Mouse (Mus musculus): ENCODE results near the gene Fads3. TPM values are rescaled to one million over a fixed set of nuclear protein-coding genes. Genes with fewer than 3 reads are reported as not detected.

The Fads3 gene
- under 1 TPM in 1 of 2 experiments, not detected in 1; 0.14 TPM for polyA plus RNA-seq (2017; shearing (Covaris generic))

DNA sequence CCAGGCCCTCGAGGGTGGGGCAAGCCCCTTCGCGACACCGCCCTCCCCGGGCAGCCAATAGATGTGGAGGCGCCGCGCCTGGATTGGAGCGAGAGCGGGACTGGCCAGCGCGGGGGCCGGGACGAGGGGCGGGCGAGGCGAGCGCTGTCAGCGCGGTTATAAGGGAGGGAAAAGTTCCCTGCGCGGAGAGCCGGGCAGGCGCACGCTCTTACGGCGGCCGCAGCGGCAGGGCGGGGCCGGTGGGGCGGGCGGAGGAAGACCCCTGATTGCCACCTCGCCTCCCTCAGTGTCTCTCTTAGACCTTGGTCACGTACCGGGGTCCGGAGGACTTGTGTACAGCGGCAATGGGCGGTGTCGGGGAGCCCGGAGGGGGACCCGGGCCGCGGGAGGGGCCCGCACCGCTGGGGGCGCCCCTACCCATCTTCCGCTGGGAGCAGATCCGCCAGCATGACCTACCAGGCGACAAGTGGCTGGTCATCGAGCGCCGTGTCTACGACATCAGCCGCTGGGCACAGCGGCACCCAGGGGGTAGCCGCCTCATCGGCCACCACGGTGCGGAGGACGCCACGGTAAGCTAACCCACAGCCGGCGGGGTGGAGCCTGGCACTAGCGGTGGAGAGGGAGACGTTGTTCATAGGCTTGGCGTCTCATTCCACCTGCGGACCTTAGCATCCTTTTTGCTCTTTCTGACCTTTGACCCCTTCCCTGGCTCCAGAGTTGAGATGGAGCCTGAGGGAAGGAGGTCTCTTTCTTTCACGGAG is at the start of gene Fads3:
TSS of gene Fads3 (plus strand) at position 182 of the 761 bp plus-strand sequence.

DNA sequence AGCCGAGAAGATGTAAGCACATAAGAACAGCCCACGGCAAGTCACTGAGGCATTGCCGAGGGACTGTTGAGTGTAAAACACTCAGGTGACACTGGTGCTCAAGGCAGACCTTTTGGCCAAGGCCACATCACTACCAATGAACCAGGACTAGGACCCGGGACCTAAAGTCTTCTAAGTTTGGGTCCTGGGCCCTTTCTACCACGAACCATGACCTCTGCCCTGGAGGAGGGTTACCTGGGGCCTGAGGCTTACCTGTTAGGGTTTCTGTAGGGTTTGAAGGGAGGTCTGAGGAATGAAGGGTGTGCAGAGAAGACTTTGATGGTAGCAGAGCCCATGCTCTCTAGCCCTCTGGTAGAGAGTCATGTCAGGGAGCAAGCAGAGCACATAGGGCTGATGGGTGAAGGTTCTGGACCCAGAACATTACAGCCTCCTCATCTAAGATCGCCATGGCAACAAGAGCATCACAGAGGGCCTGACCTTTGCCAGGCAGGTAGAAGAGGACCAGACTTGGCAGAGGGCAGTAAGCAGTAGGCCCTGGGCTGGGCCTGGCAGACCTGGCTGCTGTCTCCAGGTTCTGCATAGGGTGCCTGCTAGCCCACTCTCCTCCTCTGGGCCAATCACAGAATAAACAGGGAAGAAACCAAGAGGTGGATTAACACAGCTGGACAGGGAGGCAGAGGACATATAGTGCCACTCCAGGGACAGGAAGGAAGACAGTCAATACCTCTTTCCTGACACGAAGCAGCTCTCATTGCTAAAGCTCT is 40.0 kb upstream of the Fads3 start, which contains the start of the genes Best1 and Rab3il1:
TSS of gene Best1 (minus strand) at position 428 of the 764 bp plus-strand sequence.
TSS of gene Rab3il1 (plus strand) at position 464 of the 764 bp plus-strand sequence.

DNA sequence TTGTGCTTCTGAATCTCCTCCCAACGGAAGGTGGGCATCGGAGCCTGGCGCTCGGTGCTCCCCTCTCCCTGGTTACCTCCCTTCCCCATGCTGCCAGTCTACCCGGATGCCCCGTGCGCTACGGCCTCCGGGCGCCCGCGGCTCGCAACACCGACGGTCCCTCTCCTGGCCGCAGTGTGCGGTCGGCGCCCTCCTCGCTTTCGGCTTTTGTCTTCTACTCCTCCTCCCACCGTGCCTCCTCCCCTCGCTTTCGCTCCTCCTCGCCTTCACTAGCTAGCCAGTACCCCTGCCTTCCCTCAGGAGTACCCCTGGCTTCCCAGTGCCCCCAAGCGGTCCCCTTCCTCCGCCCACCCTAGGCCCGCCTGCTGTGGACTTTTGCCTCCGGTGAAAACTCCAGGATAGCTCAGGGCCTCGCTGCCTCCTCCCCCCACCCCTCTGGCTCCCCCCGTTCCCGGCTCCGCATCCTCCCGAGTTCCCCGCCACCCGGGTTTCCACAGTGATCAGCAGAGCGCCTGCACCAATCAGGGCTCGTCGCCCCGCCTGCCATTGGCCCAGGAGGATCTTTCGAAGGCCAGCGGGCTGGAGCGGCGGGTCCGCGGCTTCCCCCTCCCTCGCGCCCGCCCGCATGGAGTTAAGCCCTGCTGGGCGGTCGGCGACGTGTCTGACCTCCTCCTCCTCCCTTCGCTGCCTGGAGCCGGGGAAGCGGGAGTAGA is 60.1 kb downstream of the Fads3 start, which contains the start of gene Fads2:
TSS of gene Fads2 (minus strand) at position 406 of the 713 bp plus-strand sequence.

Other genes with a start within 250 kb of the Fads3 start
- gene Scgb2a2, start 194.0 kb upstream of the Fads3 start, polyA plus RNA-seq (2017; shearing (Covaris generic)) = not detected
- 10 to 100 TPM; 37.9 to 71.2 TPM for gene Incenp, start 142.0 kb upstream of the Fads3 start, polyA plus RNA-seq (2017; shearing (Covaris generic))
- gene Fth1, start 61.0 kb upstream of the Fads3 start, polyA plus RNA-seq (2017; shearing (Covaris generic)) = 1,000 to 10,000 TPM; 1,893 to 2,017 TPM
- gene Best1, start 39.9 kb upstream of the Fads3 start, polyA plus RNA-seq (2017; shearing (Covaris generic)) = not detected
- 1 to 10 TPM; 1.3 to 2.2 TPM for gene Rab3il1, start 39.9 kb upstream of the Fads3 start, polyA plus RNA-seq (2017; shearing (Covaris generic))
- under 1 TPM; 0.07 to 0.31 TPM for gene Fads2, start 60.2 kb downstream of the Fads3 start, polyA plus RNA-seq (2017; shearing (Covaris generic))
- gene Fads1, start 141.3 kb downstream of the Fads3 start, polyA plus RNA-seq (2017; shearing (Covaris generic)) = 1 to 10 TPM; 4.6 to 7.1 TPM
- gene Tmem258, start 162.4 kb downstream of the Fads3 start, polyA plus RNA-seq (2017; shearing (Covaris generic)) = 100 to 1,000 TPM; 330 to 343 TPM
- gene Fen1, start 162.6 kb downstream of the Fads3 start, polyA plus RNA-seq (2017; shearing (Covaris generic)) = 10 to 100 TPM; 41.2 to 58.2 TPM
- gene Myrf, start 199.2 kb downstream of the Fads3 start, polyA plus RNA-seq (2017; shearing (Covaris generic)) = under 1 TPM; 0.06 to 0.27 TPM